Mouse (Mus musculus) gastrocnemius, postnatal 4 days (tissue): ENCODE measurements around the gene Mecom. TPM values are rescaled to one million over a fixed set of nuclear protein-coding genes. Genes with fewer than 3 reads are reported as not detected.
"Not testable (repeated sequence)": the region's sequence is repeated elsewhere in the genome, so short reads cannot be mapped to it uniquely, and the experiment has no call there.

Experiments used
- DNase-seq, 2 experiments: peaks; one replicate each; pipeline ENCODE4 v3.0.0; 2021 to 2022; ENCODE audit warnings: low spot score in 2 of 2, mixed read lengths in 2 of 2
- total RNA-seq, 2 experiments: library from RNA; stranded (reverse); gene quantifications; 2 replicates each; pipeline ENCODE4 v1.2.3; 2021

Gene Mecom
- total RNA-seq, 2 experiments from 2014 or later: 15.6 to 18.0 TPM

- no peak for DNase-seq
These were observed 97.4 kb downstream of the Mecom start for GRCm38 (mm10) chr3:30450206-30450965.

GRCm38 (mm10) chr3:30448624-30449023 lies 99.2 kb downstream of the Mecom start:
- no peak for DNase-seq

GRCm38 (mm10) chr3:30445970-30446442 lies 101.8 kb downstream of the Mecom start:
- DNase-seq: no peak

- DNase-seq: no peak
These were observed 102.4 kb downstream of the Mecom start for GRCm38 (mm10) chr3:30445247-30445969.

DNA sequence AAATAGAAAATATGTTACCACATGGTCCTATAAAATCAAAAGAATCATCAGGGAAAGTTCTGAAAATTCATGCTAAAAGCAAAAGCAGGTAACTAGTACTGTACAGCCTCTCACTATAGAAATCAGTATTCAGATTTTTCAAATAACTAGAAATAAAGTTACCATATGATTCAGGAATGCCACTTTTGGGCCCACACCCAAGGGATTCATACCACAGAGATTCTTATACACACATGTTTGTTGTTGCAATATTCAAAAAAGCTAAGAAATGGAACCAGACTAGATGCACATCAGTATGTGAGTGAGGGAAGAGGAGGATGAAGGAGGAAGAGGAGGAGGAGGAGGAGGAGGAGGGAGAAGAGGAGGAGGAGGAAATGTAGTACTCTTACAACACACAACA lies 106.2 kb downstream of the Mecom start:
- no peak for DNase-seq

DNA sequence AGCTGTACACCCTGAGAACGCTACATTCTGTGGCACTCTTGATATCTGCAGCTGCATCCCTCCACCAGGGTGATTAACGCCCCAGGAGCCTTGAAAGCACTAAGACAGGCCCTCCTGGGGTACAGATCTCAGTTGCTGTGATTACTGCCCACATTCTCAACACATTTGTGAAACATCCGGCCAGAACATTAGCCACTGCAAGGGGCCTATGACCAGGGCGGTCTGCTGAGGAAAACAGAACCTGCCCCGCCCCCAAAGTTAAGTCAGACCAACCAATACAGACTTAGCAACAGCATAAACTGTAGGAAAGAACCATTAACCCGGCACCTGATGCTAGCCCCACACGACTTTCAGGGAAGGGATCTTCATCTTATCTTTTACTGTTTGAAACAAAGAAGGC lies 109.8 kb downstream of the Mecom start:
- no peak for DNase-seq

DNA sequence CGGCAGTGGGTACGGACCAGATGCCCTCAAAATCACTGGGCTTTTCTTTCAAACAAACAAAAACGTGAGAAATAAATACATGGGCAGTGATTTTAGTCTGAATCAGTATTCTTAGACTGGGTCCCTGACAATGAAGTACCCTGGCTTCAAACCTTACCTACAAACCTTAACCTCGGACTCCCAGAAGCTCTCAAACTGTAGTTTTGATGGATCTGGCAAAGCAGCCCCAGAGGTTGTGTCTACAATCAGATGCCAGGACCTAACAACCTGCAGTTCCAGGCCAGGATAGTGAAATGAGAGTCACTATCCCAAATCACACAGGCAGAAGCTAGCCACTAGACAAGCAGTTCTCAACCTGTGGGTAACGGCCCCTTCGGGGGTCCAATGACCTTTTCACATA lies 111.2 kb downstream of the Mecom start:
- DNase-seq: no peak

DNA sequence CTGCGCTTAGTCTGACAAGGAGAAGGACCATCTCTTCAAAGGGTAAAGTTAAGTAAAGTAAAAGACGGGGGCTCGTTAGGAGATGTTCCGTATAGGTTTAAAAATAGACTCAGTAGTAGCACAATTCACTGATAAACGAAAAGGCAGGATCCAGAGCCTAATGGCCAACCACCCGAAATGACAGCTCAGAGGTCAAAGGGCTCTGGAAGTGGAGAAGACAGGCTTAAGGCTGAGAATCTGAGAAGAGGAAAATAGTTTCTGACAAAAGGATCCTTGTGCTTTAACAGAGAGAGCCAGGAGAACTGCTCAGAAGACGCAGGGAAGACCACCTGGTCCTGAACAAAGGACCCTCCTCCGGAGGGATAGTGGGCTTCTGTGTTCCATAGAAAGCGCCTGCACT lies 111.7 kb downstream of the Mecom start:
- no peak for DNase-seq

DNA sequence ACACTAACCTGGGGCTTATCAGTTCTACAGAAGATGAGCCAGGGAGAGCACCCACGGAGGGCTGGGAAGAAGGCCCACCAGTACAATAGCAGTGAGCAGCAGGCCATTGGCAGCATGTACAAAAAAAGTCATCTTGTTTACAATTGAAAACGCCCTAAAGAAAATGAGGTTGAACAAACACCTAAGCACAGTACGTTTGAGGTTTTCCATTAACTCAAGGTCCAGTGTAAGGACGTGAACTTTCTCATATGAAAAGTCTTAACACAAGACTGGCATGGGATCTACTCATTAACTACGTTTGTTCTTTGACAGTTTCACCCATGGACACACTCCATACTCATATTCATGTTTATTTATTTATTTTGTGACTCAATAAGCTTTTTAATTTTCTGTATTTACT lies 118.9 kb downstream of the Mecom start:
- no peak for DNase-seq

GRCm38 (mm10) chr3:30424036-30424435 lies 123.8 kb downstream of the Mecom start:
- no peak for DNase-seq

DNA sequence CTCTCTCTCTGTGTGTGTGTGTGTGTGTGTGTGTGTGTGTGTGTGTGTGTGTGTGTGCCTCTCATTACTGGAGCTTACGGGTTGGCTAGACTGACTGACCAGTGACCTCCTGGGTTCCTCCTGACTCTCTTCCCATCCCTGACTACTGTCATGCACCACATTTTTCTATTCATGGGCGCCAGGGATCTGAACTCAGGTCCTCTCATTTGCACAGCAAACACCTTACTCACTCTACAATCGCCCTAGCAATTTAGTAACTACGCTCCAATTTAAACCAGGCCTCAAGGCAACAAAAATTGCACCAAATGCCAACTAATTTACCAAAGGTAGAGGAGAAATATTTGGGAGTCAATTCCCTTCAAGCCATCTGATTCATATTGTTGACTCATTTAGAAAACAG lies 125.9 kb downstream of the Mecom start:
- DNase-seq: not testable (repeated sequence)

- DNase-seq: no peak
These were observed 126.9 kb downstream of the Mecom start for GRCm38 (mm10) chr3:30420899-30421298.

GRCm38 (mm10) chr3:30414173-30414572 lies 133.6 kb downstream of the Mecom start:
- DNase-seq: no peak

GRCm38 (mm10) chr3:30410778-30411177 lies 137.0 kb downstream of the Mecom start:
- DNase-seq: no peak

DNA sequence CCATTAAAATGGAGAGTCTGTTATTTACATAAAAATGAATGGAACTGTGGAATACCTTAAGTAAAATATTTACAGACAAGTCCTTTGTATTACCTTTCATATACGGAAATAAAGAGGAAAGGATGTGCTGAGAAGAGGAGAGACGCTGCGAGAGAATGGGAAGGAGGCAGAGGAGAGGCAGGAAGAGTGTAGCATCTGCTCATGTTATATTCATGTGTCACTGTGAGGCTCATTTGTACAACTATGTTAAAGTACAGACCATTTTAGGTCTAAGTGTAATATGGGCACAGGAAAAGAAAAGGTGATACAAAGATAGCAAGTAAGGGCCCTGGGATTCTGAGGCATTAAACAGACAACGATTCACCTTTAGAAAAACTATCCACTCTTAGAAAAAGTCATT lies 143.0 kb downstream of the Mecom start:
- no peak for DNase-seq

DNA sequence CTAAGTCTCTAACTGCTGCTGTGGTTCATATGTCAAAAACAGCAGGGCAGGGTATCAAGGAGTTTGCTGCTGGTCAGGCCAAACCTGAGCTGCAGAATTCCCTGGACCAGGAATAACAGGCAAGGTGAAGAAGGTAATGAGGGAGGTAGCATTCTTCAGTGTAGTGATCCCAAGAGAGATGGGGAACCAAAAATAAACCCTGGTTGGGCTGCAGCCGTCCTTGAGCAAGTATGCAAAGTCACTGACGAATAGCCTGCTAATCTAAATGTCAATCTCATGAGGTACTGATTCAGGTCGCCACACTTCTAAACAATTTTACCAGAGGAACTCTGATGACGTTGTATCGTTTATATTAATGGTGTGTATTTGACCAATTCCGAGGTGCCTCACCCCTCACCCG lies 148.9 kb downstream of the Mecom start:
- DNase-seq: no peak

DNA sequence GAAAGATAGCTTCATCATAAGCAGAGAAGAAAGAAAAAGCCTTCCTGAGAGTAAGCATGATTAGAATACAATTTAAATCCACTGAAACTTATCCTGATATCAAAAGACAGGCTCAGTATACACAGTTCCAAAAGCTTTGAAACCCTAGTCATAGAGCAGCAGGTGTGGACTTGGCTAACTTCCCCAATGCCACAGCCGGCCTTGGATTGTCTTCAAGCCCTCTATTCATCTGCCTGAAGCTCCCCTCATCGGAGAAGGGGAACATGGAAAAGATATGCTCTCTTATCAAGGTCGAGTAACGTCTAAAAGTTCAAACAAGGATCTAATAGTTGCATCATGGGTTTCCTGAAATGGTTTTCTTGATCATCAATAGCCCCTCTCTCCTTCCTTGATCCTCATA lies 152.9 kb downstream of the Mecom start:
- DNase-seq: no peak

- DNase-seq: no peak
These were observed 155.1 kb downstream of the Mecom start for GRCm38 (mm10) chr3:30392662-30393061.

GRCm38 (mm10) chr3:30392218-30392617 lies 155.6 kb downstream of the Mecom start:
- no peak for DNase-seq

- DNase-seq: no peak
These were observed 157.5 kb downstream of the Mecom start for GRCm38 (mm10) chr3:30390346-30390745.

DNA sequence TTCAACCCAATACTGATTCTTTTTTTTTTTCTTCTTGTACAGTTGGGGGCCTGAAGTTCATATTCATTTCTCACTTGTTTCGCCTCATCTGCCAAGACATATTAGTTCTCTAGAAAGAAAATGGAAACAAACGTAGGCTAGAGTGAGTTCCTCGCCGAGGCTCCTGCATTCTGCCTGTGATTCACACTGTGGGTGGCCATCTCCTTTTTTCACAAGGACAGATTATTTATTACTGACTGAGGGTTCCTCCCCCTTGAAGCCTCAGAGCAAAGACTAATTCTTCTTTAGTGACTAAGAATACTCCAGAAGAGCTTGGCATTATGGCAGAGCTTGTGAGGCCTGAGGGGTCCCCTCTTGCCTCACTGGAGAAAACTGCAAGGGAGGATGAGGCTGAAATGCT lies 167.5 kb downstream of the Mecom start:
- DNase-seq: no peak

- DNase-seq: no peak
These were observed 168.5 kb downstream of the Mecom start for GRCm38 (mm10) chr3:30379301-30379700.

DNA sequence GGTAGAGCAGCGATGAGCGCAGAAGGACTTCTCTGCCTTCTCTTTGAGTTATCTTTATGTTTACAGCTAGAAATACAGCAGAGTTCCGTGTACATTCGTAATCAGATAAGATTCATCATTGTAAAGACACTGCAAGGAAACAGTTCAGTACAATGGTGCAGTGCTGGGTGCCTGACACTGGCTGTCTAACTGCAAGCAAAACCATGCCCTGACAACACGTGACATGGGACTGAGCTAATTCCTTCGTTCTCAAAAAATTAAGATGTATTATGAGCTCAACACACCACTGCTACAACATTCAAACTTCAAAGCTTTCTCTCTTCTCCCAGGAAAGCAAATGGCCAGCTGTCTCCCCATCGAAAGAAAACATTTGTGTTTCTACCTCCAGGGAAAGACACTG lies 176.3 kb downstream of the Mecom start:
- no peak for DNase-seq
